Mouse (Mus musculus): ENCODE data around the gene Radil. TPM values are rescaled to one million over a fixed set of nuclear protein-coding genes. Genes with fewer than 3 reads are reported as not detected.

The Radil gene
- total RNA-seq, 2 experiments from 2014 or later = 19.2 to 21.2 TPM

Other genes with a start within 250 kb of the Radil start
- gene Foxk1, start 149.6 kb downstream of the Radil start, total RNA-seq (2021) = 10 to 100 TPM; 40.6 to 43.4 TPM
- gene Ap5z1, start 87.2 kb downstream of the Radil start, total RNA-seq (2021) = 10 to 100 TPM; 18.6 to 21.0 TPM
- 1 to 10 TPM in 1 of 2 experiments, under 1 TPM in 1; 0.85 to 1.1 TPM for gene Papolb, start 21.0 kb downstream of the Radil start, total RNA-seq (2021)
- 100 to 1,000 TPM; 126 to 127 TPM for gene Mmd2, start 57.7 kb upstream of the Radil start, total RNA-seq (2021)
- 10 to 100 TPM; 89.6 to 91.7 TPM for gene Wipi2, start 76.6 kb upstream of the Radil start, total RNA-seq (2021)
- 10 to 100 TPM; 36.9 to 46.7 TPM for gene Slc29a4, start 141.4 kb upstream of the Radil start, total RNA-seq (2021)

Data from left cerebral cortex, postnatal 14 days (tissue).